Mouse (Mus musculus) heart, postnatal 0 days (tissue): Measurements from ENCODE around the gene Chil4. TPM values are rescaled to one million over a fixed set of nuclear protein-coding genes. Genes with fewer than 3 reads are reported as not detected.

Source experiments
- ATAC-seq: fragments of 200-750 bp; cut with Nextera tagmentation; 2 replicates; pipeline ENCODE4 v1.8.0; 2017; ENCODE audit warnings: low read depth, moderate number of reproducible peaks, moderate library complexity; ENCODE audit not compliant: insufficient read depth
- DNase-seq: peaks from one replicate; pipeline ENCODE4 v3.0.0-alpha.2; 2016; ENCODE audit warnings: low spot score
- H3K27ac ChIP-seq: fragments of 300-500 bp; sonication (generic); 2 replicates; pipeline ENCODE4 v1.5.1; 2014; ENCODE audit warnings: low read depth, mild to moderate bottlenecking
- H3K27me3 ChIP-seq: fragments of 300-500 bp; sonication (generic); 2 replicates; pipeline ENCODE4 v1.6.1; 2014; ENCODE audit warnings: low read length, mixed read lengths; ENCODE audit not compliant: control insufficient read depth, insufficient read depth
- H3K36me3 ChIP-seq: fragments of 300-500 bp; sonication (generic); replicated peaks from 2 replicates; pipeline ENCODE4 v1.6.1; 2014; ENCODE audit warnings: low read length, mixed read lengths; ENCODE audit not compliant: control insufficient read depth, insufficient read depth
- H3K4me1 ChIP-seq: fragments of 300-500 bp; sonication (generic); 2 replicates; pipeline ENCODE4 v1.6.1; 2014; ENCODE audit warnings: antibody characterized with exemption; ENCODE audit not compliant: control insufficient read depth, insufficient read depth
- H3K4me2 ChIP-seq: fragments of 300-500 bp; sonication (generic); 2 replicates; pipeline ENCODE4 v1.6.1; 2014; ENCODE audit warnings: low read depth, mild to moderate bottlenecking, low read length, moderate library complexity
- H3K4me3 ChIP-seq: fragments of 300-500 bp; sonication (generic); 2 replicates; pipeline ENCODE4 v1.5.1; 2014; ENCODE audit warnings: low read depth, low read length
- H3K9ac ChIP-seq: fragments of 300-500 bp; sonication (generic); replicated peaks from 2 replicates; pipeline ENCODE4 v1.6.1; 2014; ENCODE audit warnings: low read depth, low read length, mixed read lengths
- H3K9me3 ChIP-seq: fragments of 300-500 bp; sonication (generic); replicated peaks from 2 replicates; pipeline ENCODE4 v1.6.1; 2016; ENCODE audit warnings: low read length; ENCODE audit not compliant: control insufficient read depth
- CTCF ChIP-seq: IDR thresholded peaks from 2 replicates; pipeline ENCODE4 v1.5.1; 2016; ENCODE audit warnings: antibody characterized with exemption, control low read depth, low read depth
- EP300 ChIP-seq: IDR thresholded peaks from 2 replicates; pipeline ENCODE4 v1.6.1; 2016; ENCODE audit warnings: antibody characterized with exemption, low read depth
- WGBS: fragments of 180-500 bp; shearing (Covaris S2); extraction: QIAGEN DNeasy Blood & Tissue Kit; methylation state at CpG from one replicate; pipeline ENCODE4 v1.1.7; 2014; 5-methylcytosine and 5-hydroxymethylcytosine counted together
- polyA plus RNA-seq: library from polyadenylated mRNA; unstranded; fragments of >200 nt; fragmentation: Nextera tagmentation; extraction: Ambion mirVana; gene quantifications from 2 replicates; pipeline ENCODE4 v1.2.1, GENCODE M21; 2015
- total RNA-seq: library from RNA; depleted of rRNA; stranded (reverse); fragments of >200 nt; gene quantifications from 2 replicates; pipeline ENCODE4 v1.2.3, GENCODE M21; 2014; ENCODE audit warnings: low replicate concordance; rRNA removed

The Chil4 gene
- total and polyA plus RNA-seq, 2 experiments from 2014 or later: not detected

DNA sequence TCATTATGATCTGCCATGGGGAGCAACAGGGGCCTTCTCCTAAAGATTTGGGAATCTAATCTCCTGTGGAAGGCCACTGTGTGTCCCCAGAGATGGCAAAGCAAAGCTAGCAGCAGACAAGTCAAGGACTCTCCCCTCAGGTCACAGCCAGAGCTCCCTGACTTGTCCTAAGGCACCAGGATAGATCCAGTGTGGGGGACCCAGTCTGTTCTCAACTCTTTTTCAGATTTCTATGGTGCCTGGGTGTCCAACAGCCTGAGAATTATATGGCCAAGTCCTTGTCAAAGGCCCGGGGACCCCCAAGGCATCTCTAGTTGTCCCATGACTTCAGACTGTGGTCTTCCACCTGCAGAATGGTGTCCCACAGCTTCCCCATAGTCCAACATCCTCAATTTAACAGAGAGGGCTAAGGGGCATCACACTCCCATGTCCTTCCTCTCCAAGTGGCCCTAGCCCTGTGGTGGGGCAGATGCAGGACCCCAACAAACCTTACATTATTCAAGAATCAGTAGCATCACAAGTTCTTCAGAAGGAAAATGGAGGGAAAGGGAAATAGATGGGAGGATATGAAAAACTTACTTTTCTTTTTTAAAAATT lies 48.1 kb downstream of the Chil4 start:
- no peaks in the 10 kb centered on the region for H3K27me3 ChIP-seq
- H3K9me3 ChIP-seq: peaks cover 21% of the 10 kb centered on the region
- ATAC-seq: no peak
- no peaks in the 10 kb centered on the region for H3K4me1 ChIP-seq
- H3K27ac ChIP-seq: no peak overlapping the region
- no peaks in the 10 kb centered on the region for H3K36me3 ChIP-seq
- 64% methylated on average over 1 of the region's 1 CpGs for WGBS
- H3K9ac ChIP-seq: no peak overlapping the region
- DNase-seq: no peak
- no peak overlapping the region for H3K4me3 ChIP-seq
- H3K4me2 ChIP-seq: no peak overlapping the region
- TF ChIP-seq EP300 (no peak), CTCF (no peak)

DNA sequence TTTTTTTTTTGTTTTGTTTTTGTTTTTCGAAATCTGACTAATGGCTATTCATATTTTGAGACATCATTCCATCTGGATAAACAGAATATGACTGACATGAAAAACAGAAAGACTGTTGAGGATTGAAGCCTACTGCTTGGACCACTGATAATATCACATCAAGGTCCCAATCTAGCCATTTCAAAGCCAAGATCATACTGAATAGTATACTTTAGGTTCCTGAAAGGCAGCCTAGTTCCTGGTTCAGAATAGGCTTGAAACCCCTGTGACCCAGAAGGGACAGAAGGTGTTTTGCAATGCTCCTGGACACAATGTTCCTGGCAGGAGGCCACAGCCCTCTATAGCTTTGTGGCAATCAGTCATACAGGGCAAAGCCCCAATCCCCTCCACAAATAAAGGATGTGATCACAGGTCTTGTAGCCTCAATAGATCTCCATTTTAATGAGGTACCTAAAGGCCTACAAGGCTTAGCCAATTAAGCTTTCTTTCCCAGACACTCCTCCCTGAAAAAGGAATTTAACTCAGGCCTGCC lies 48.7 kb downstream of the Chil4 start:
- H3K4me2 ChIP-seq: no peak overlapping the region
- DNase-seq: no peak
- no peaks in the 10 kb centered on the region for H3K4me1 ChIP-seq
- H3K4me3 ChIP-seq: no peak overlapping the region
- 32% methylated on average over 1 of the region's 1 CpGs for WGBS
- no peak overlapping the region for H3K9ac ChIP-seq
- no peaks in the 10 kb centered on the region for H3K36me3 ChIP-seq
- no peak overlapping the region for H3K27ac ChIP-seq
- no peaks in the 10 kb centered on the region for H3K27me3 ChIP-seq
- H3K9me3 ChIP-seq: peaks cover 21% of the 10 kb centered on the region
- no peak for TF ChIP-seq EP300
- no peak for ATAC-seq

DNA sequence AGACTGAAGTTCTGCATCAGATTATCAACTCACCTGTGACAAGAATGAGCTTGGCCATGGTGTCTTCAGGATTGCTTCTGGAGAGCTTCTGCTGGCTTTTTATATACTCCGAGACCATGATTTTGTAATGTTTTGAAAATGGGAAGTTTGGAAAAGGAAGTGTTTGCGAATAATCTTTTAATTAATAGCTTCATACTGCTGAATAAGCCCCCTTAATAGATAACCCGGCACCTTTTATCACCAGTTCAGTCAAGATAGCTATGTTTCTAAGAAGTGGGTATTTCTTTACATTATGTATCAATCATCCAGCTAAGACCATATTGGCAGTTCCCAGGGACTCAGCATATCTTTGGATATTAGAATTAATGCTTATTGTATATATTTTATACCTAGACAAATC lies 51.8 kb downstream of the Chil4 start, which contains the start of gene Chil3:
Chil3 (minus strand) TSS at position 101 of the 400 bp plus-strand sequence.
- Histone ChIP-seq H3K4me3 (no peak within 1 kb of the TSS), H3K36me3 (no peaks in the 10 kb centered on the region), H3K27ac (no peak within 1 kb of the TSS), H3K4me2 (no peak within 1 kb of the TSS), H3K9me3 (peaks cover 16% of the 10 kb centered on the region), H3K27me3 (no peaks in the 10 kb centered on the region), H3K4me1 (no peaks in the 10 kb centered on the region), H3K9ac (no peak within 1 kb of the TSS)
- 55% methylated on average over 3 of the region's 3 CpGs for WGBS
- ATAC-seq (no peak), DNase-seq (no peak)
- no peak for TF ChIP-seq CTCF
- TF ChIP-seq EP300: no peak

DNA sequence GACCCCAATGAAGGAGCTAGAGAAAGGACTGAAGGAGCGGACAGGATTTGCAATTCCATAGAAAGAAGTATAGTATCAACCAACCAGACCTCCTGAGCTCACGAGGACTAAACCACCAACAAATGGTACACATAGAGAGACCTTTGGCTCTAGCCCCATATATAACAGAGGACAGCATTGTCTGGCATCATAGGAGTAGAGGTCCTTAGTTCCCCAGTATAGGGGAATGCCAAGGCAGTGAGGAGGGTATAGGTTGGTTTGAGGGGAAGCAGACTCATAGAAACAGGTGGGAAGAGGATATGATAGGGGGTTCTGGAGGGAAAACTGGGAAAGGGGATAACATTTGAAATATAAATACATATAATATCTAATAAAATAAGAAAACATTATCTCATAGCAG lies 64.9 kb downstream of the Chil4 start:
- Histone ChIP-seq H3K36me3 (no peaks in the 10 kb centered on the region), H3K4me1 (no peaks in the 10 kb centered on the region), H3K4me2 (no peak overlapping the region), H3K9ac (no peak overlapping the region), H3K9me3 (no peaks in the 10 kb centered on the region; the same call in 1 of the 2 replicates), H3K4me3 (no peak overlapping the region), H3K27me3 (no peaks in the 10 kb centered on the region), H3K27ac (no peak overlapping the region)
- no peak for TF ChIP-seq CTCF
- no peak for TF ChIP-seq EP300
- ATAC-seq: no peak
- DNase-seq: no peak
- 69% methylated on average over 2 of the region's 2 CpGs for WGBS

Other genes with a start within 250 kb of the Chil4 start
- gene Ovgp1, start 245.8 kb downstream of the Chil4 start, total RNA-seq: 0.57 and 0.70 TPM in 2 replicates
- gene Ovgp1, start 245.8 kb downstream of the Chil4 start, polyA plus RNA-seq: 0.53 and 0.58 TPM in 2 replicates
- not detected in 2 replicates for gene Pifo, start 204.9 kb downstream of the Chil4 start, total RNA-seq
- 0.40 TPM in 1 of 2 replicates, not detected in the other for gene Pifo, start 204.9 kb downstream of the Chil4 start, polyA plus RNA-seq
- not detected in 2 replicates for gene Chil5, start 186.7 kb downstream of the Chil4 start, total RNA-seq
- gene Chil5, start 186.7 kb downstream of the Chil4 start, polyA plus RNA-seq: 0.15 TPM in 1 of 2 replicates, not detected in the other
- not detected in 2 replicates for gene Chia1, start 106.3 kb downstream of the Chil4 start, total RNA-seq
- gene Chia1, start 106.3 kb downstream of the Chil4 start, polyA plus RNA-seq: 0.11 TPM in 1 of 2 replicates, not detected in the other
- 0.31 and 1.9 TPM in 2 replicates for gene Chil3, start 51.9 kb downstream of the Chil4 start, total RNA-seq
- 0.51 TPM in 2 replicates for gene Chil3, start 51.9 kb downstream of the Chil4 start, polyA plus RNA-seq
- not detected in 2 replicates for gene Chil6, start 186.7 kb upstream of the Chil4 start, total RNA-seq
- gene Chil6, start 186.7 kb upstream of the Chil4 start, polyA plus RNA-seq: not detected in 2 replicates